ENCODE assay signal across 7 mouse cellular contexts in genomic region chr11:8457951-8458350, GRCm38 (mm10).
A peak's percentile ranks its signal among the peaks of the same experiment; 100 is the strongest.
DNase-seq lines count a peak whose midpoint lies in the region; ATAC-seq and TF ChIP-seq lines count a peak whose summit lies in the region.

No protein-coding gene starts in this region.

- peaks cover 19% of the 10 kb centered on the region; the same call in 1 of the 2 replicates for H3K36me3 ChIP-seq in lung, embryonic 15.5 days
- no peaks in the 10 kb centered on the region for H3K36me3 ChIP-seq in forebrain, embryonic 15.5 days
- H3K36me3 ChIP-seq in hindbrain, postnatal 0 days (ENCODE audit: insufficient read depth, low read length): 0 out of 2 replicates have a peak, but pooled peaks cover under 1% of the 10 kb centered on the region
- H3K36me3 ChIP-seq in neural tube, embryonic 15.5 days: no peaks in the 10 kb centered on the region

- H3K4me1 ChIP-seq in lung, embryonic 15.5 days: peaks cover 52% of the 10 kb centered on the region
- peaks cover 50% of the 10 kb centered on the region for H3K4me1 ChIP-seq in forebrain, embryonic 15.5 days
- peaks cover 36% of the 10 kb centered on the region for H3K4me1 ChIP-seq in hindbrain, postnatal 0 days (ENCODE audit: insufficient read depth, low read length)
- peaks cover 42% of the 10 kb centered on the region for H3K4me1 ChIP-seq in neural tube, embryonic 15.5 days

- ATAC-seq in lung, embryonic 15.5 days (ENCODE audit: borderline replicate concordance, extremely low read depth, low FRiP score, low TSS enrichment): peak; percentile 62; the same call in 1 of the 2 replicates
- no peak for ATAC-seq in forebrain, embryonic 15.5 days (replicated peaks)
- ATAC-seq in hindbrain, postnatal 0 days: peak; percentile 64
- ATAC-seq in neural tube, embryonic 15.5 days (ENCODE audit: low FRiP score): no peak

- 11% methylated on average over 5 of the region's 5 CpGs for WGBS in lung, embryonic 15.5 days
- WGBS in forebrain, embryonic 15.5 days: 15% methylated on average over 5 of the region's 5 CpGs
- WGBS in hindbrain, postnatal 0 days: 30% methylated on average over 5 of the region's 5 CpGs
- WGBS in neural tube, embryonic 15.5 days: 48% methylated on average over 5 of the region's 5 CpGs

- H3K27me3 ChIP-seq in lung, embryonic 15.5 days: no peaks in the 10 kb centered on the region
- H3K27me3 ChIP-seq in forebrain, embryonic 15.5 days: no peaks in the 10 kb centered on the region
- no peaks in the 10 kb centered on the region for H3K27me3 ChIP-seq in hindbrain, postnatal 0 days (ENCODE audit: insufficient read depth, low read length)
- H3K27me3 ChIP-seq in neural tube, embryonic 15.5 days (replicated peaks): no peaks in the 10 kb centered on the region

- TF ChIP-seq CTCF in hindbrain, postnatal 0 days (IDR thresholded peaks at IDR 0.05; ENCODE audit: low read depth): no peak

- H3K27ac ChIP-seq in lung, embryonic 15.5 days: peak overlapping the region; percentile 76
- peak overlapping the region; percentile 69 for H3K27ac ChIP-seq in forebrain, embryonic 15.5 days (replicated peaks)
- peak overlapping the region; percentile 51 for H3K27ac ChIP-seq in hindbrain, postnatal 0 days
- peak overlapping the region; percentile 66 for H3K27ac ChIP-seq in neural tube, embryonic 15.5 days (replicated peaks)

- peak overlapping the region; percentile 10; the same call in 1 of the 2 replicates for H3K4me2 ChIP-seq in lung, embryonic 15.5 days
- 0 out of 2 replicates have a peak overlapping the region, but pooled peaks have one; percentile 11 for H3K4me2 ChIP-seq in forebrain, embryonic 15.5 days (replicated peaks)
- H3K4me2 ChIP-seq in hindbrain, postnatal 0 days (ENCODE audit: low read depth, low read length): no peak overlapping the region
- H3K4me2 ChIP-seq in neural tube, embryonic 15.5 days: no peak overlapping the region

- DNase-seq in lung, postnatal 25 days (ENCODE audit: low spot score): no peak
- peak; percentile 61 for DNase-seq in hindbrain, postnatal 0 days (ENCODE audit: low spot score)
- DNase-seq in frontal cortex, postnatal 14 days (ENCODE audit: low spot score in 2 of 2): no peak
- no peak for DNase-seq in adrenal gland, postnatal 10 days

- H3K4me3 ChIP-seq in lung, embryonic 15.5 days: no peak overlapping the region
- no peak overlapping the region for H3K4me3 ChIP-seq in forebrain, embryonic 15.5 days
- no peak overlapping the region for H3K4me3 ChIP-seq in hindbrain, postnatal 0 days (ENCODE audit: low read length)
- H3K4me3 ChIP-seq in neural tube, embryonic 15.5 days (replicated peaks): no peak overlapping the region

- H3K9me3 ChIP-seq in lung, embryonic 15.5 days: no peaks in the 10 kb centered on the region
- no peaks in the 10 kb centered on the region for H3K9me3 ChIP-seq in forebrain, embryonic 15.5 days
- H3K9me3 ChIP-seq in hindbrain, postnatal 0 days (ENCODE audit: low read length): no peaks in the 10 kb centered on the region
- no peaks in the 10 kb centered on the region for H3K9me3 ChIP-seq in neural tube, embryonic 15.5 days (replicated peaks)

- no peak overlapping the region for H3K9ac ChIP-seq in lung, embryonic 15.5 days
- H3K9ac ChIP-seq in forebrain, embryonic 15.5 days (replicated peaks): no peak overlapping the region
- no peak overlapping the region for H3K9ac ChIP-seq in hindbrain, postnatal 0 days (replicated peaks; ENCODE audit: low read length)
- H3K9ac ChIP-seq in neural tube, embryonic 15.5 days (replicated peaks): no peak overlapping the region

Comparison
In these comparisons a context has a peak if more than half of its experiments do, and no peak if none do; other contexts are left out.
1. ATAC-seq: peak in lung, embryonic 15.5 days (single experiment) and hindbrain, postnatal 0 days (single experiment); none in forebrain, embryonic 15.5 days (single experiment) and neural tube, embryonic 15.5 days (single experiment).
2. H3K4me2 ChIP-seq: peak in lung, embryonic 15.5 days (single experiment) and forebrain, embryonic 15.5 days (single experiment); none in hindbrain, postnatal 0 days (single experiment) and neural tube, embryonic 15.5 days (single experiment).
3. Peak in every context shown above with its lines, with median percentiles within 50 percentile points of each other: H3K27ac ChIP-seq.